Mouse (Mus musculus): Measurements from ENCODE around the gene Acaca. TPM values are rescaled to one million over a fixed set of nuclear protein-coding genes. Genes with fewer than 3 reads are reported as not detected.

The Acaca gene
- total and polyA plus RNA-seq, 2 experiments from 2014 or later, result 18.2 to 102 TPM

- no peaks in the 10 kb centered on the region for H3K4me1 ChIP-seq (ENCODE audit: insufficient read depth, low read length)
- ATAC-seq, result no peak
Measured at GRCm38 (mm10) chr11:84210876-84211275, 81.4 kb downstream of the Acaca start.

DNA sequence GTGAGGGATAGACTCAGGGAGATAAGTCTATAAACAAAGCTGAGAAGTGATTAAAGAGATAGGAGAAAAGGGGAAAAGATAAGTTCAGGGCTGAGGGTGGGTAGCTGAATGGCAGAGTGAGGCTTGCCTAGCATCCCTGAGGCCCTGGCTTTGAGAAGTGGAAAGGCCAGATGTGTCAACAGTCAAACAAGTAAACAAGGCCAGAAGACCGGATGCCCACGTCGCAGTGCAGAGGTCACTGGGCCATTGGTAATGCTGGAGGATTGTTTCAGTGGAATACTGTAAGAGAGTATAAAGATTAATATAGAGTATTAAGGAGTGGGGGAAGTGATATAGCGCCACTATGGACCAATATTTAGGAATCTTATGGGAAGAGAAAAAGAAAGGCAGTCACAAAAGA lies 89.5 kb downstream of the Acaca start:
- DNase-seq (ENCODE audit: low spot score) (no peak), ATAC-seq (no peak)
- 0 out of 2 replicates have a peak, but pooled peaks cover 1% of the 10 kb centered on the region for H3K36me3 ChIP-seq (ENCODE audit: insufficient read depth, low read length)
- no peak for TF ChIP-seq CTCF (IDR thresholded peaks at IDR 0.05; ENCODE audit: low read depth)
- no peaks in the 10 kb centered on the region for H3K4me1 ChIP-seq (ENCODE audit: insufficient read depth, low read length)
- no peaks in the 10 kb centered on the region for H3K27me3 ChIP-seq (ENCODE audit: insufficient read depth, low read length)
- 90% methylated on average over 4 of the region's 4 CpGs for WGBS
- H3K4me2 ChIP-seq (ENCODE audit: low read depth, low read length), result no peak overlapping the region
- no peak overlapping the region for H3K4me3 ChIP-seq (ENCODE audit: low read length)
- no peak overlapping the region for H3K9ac ChIP-seq (replicated peaks; ENCODE audit: low read length)
- H3K9me3 ChIP-seq (ENCODE audit: low read length), result no peaks in the 10 kb centered on the region
- H3K27ac ChIP-seq, result no peak overlapping the region

More at GRCm38 (mm10) chr11:84210876-84211275, 81.4 kb downstream of the Acaca start:
- H3K9me3 ChIP-seq (ENCODE audit: low read length), result no peaks in the 10 kb centered on the region
- H3K36me3 ChIP-seq (ENCODE audit: insufficient read depth, low read length), result no peaks in the 10 kb centered on the region
- H3K9ac ChIP-seq (replicated peaks; ENCODE audit: low read length), result no peak overlapping the region
- WGBS, result 93% methylated on average over 6 of the region's 6 CpGs
- no peak overlapping the region for H3K27ac ChIP-seq
- H3K27me3 ChIP-seq (ENCODE audit: insufficient read depth, low read length), result no peaks in the 10 kb centered on the region
- no peak for TF ChIP-seq CTCF (IDR thresholded peaks at IDR 0.05; ENCODE audit: low read depth)
- no peak for DNase-seq (ENCODE audit: low spot score)
- no peak overlapping the region for H3K4me2 ChIP-seq (ENCODE audit: low read depth, low read length)
- no peak overlapping the region for H3K4me3 ChIP-seq (ENCODE audit: low read length)

GRCm38 (mm10) chr11:84243562-84243961 lies 114.1 kb downstream of the Acaca start:
- no peaks in the 10 kb centered on the region for H3K36me3 ChIP-seq (ENCODE audit: insufficient read depth, low read length)
- H3K9me3 ChIP-seq (ENCODE audit: low read length), result no peaks in the 10 kb centered on the region
- no peak overlapping the region for H3K4me2 ChIP-seq (ENCODE audit: low read depth, low read length)
- no peak overlapping the region for H3K4me3 ChIP-seq (ENCODE audit: low read length)
- ATAC-seq (no peak), DNase-seq (ENCODE audit: low spot score) (peak; percentile 76)
- no peaks in the 10 kb centered on the region for H3K27me3 ChIP-seq (ENCODE audit: insufficient read depth, low read length)
- no peak overlapping the region for H3K9ac ChIP-seq (replicated peaks; ENCODE audit: low read length)
- no peak overlapping the region for H3K27ac ChIP-seq
- TF ChIP-seq CTCF (IDR thresholded peaks at IDR 0.05; ENCODE audit: low read depth), result peak; percentile 71
- H3K4me1 ChIP-seq (ENCODE audit: insufficient read depth, low read length), result no peaks in the 10 kb centered on the region

- H3K27ac ChIP-seq, result no peak overlapping the region
- H3K4me1 ChIP-seq (ENCODE audit: insufficient read depth, low read length), result no peaks in the 10 kb centered on the region
- no peaks in the 10 kb centered on the region for H3K9me3 ChIP-seq (ENCODE audit: low read length)
- H3K4me2 ChIP-seq (ENCODE audit: low read depth, low read length), result no peak overlapping the region
- TF ChIP-seq CTCF (IDR thresholded peaks at IDR 0.05; ENCODE audit: low read depth), result no peak
- WGBS, result 92% methylated on average over 1 of the region's 1 CpGs
- no peak overlapping the region for H3K4me3 ChIP-seq (ENCODE audit: low read length)
- no peak for DNase-seq (ENCODE audit: low spot score)
- H3K36me3 ChIP-seq (ENCODE audit: insufficient read depth, low read length), result peaks cover 13% of the 10 kb centered on the region; the same call in 1 of the 2 replicates
- no peaks in the 10 kb centered on the region for H3K27me3 ChIP-seq (ENCODE audit: insufficient read depth, low read length)
- H3K9ac ChIP-seq (replicated peaks; ENCODE audit: low read length), result no peak overlapping the region
- no peak for ATAC-seq
Measured at GRCm38 (mm10) chr11:84247370-84247769, 117.9 kb downstream of the Acaca start.

DNA sequence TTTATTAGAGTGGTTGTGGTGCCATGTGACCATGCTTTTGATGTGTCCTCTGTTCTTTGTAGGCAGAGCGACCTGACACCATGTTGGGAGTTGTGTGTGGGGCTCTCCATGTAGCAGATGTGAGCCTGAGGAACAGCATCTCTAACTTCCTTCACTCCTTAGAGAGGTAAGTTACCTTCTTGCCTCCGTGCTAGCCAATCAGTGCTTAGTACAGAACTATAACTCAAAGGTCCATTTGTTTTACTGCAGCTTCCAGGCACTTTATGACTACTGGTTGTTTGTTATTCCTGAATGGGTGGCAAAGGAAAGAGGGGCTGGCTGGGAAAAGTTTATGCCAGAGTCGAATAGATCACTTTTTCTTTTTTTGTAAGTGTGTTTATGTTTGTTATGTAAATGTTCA lies 121.7 kb downstream of the Acaca start:
- no peak overlapping the region for H3K4me3 ChIP-seq (ENCODE audit: low read length)
- no peak overlapping the region for H3K9ac ChIP-seq (replicated peaks; ENCODE audit: low read length)
- no peak for DNase-seq (ENCODE audit: low spot score)
- TF ChIP-seq CTCF (IDR thresholded peaks at IDR 0.05; ENCODE audit: low read depth), result no peak
- no peak overlapping the region for H3K27ac ChIP-seq
- H3K9me3 ChIP-seq (ENCODE audit: low read length), result no peaks in the 10 kb centered on the region
- no peaks in the 10 kb centered on the region for H3K4me1 ChIP-seq (ENCODE audit: insufficient read depth, low read length)
- ATAC-seq, result no peak
- H3K4me2 ChIP-seq (ENCODE audit: low read depth, low read length), result no peak overlapping the region
- H3K27me3 ChIP-seq (ENCODE audit: insufficient read depth, low read length), result no peaks in the 10 kb centered on the region
- WGBS, result 95% methylated on average over 3 of the region's 3 CpGs
- H3K36me3 ChIP-seq (ENCODE audit: insufficient read depth, low read length), result peaks cover 13% of the 10 kb centered on the region

DNA sequence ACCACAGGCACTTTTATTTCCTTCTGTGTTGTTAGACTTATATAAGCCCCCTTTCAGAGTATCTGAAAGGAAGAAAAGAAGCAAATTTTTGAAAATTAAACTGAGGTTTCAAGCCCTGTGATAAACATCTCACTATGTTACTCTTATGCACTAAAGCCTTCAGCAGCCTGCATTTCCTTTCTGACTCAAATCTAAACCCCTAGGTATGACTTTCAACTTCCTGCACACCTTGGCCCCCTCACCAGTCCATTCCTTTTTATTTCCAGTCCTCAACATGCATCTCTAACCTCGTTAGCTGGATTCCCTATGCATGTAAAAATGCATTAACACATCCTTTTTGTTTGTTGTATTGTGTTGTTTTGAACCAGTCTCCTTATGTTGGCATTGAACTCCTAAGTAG lies 123.0 kb downstream of the Acaca start:
- no peak overlapping the region for H3K4me2 ChIP-seq (ENCODE audit: low read depth, low read length)
- no peak overlapping the region for H3K9ac ChIP-seq (replicated peaks; ENCODE audit: low read length)
- H3K4me3 ChIP-seq (ENCODE audit: low read length), result no peak overlapping the region
- H3K9me3 ChIP-seq (ENCODE audit: low read length), result no peaks in the 10 kb centered on the region
- ATAC-seq (no peak), DNase-seq (ENCODE audit: low spot score) (no peak)
- H3K36me3 ChIP-seq (ENCODE audit: insufficient read depth, low read length), result peaks cover 13% of the 10 kb centered on the region
- no peak overlapping the region for H3K27ac ChIP-seq
- TF ChIP-seq CTCF (IDR thresholded peaks at IDR 0.05; ENCODE audit: low read depth), result no peak
- 88% methylated on average over 1 of the region's 1 CpGs for WGBS
- no peaks in the 10 kb centered on the region for H3K27me3 ChIP-seq (ENCODE audit: insufficient read depth, low read length)
- no peaks in the 10 kb centered on the region for H3K4me1 ChIP-seq (ENCODE audit: insufficient read depth, low read length)

GRCm38 (mm10) chr11:84255879-84256278 lies 126.4 kb downstream of the Acaca start:
- Histone ChIP-seq H3K4me2 (ENCODE audit: low read depth, low read length) (no peak overlapping the region), H3K9me3 (ENCODE audit: low read length) (no peaks in the 10 kb centered on the region), H3K27ac (no peak overlapping the region), H3K4me1 (ENCODE audit: insufficient read depth, low read length) (no peaks in the 10 kb centered on the region), H3K9ac (replicated peaks; ENCODE audit: low read length) (no peak overlapping the region), H3K4me3 (ENCODE audit: low read length) (no peak overlapping the region), H3K36me3 (ENCODE audit: insufficient read depth, low read length) (peaks cover 9% of the 10 kb centered on the region), H3K27me3 (ENCODE audit: insufficient read depth, low read length) (no peaks in the 10 kb centered on the region)
- no peak for TF ChIP-seq CTCF (IDR thresholded peaks at IDR 0.05; ENCODE audit: low read depth)
- no peak for DNase-seq (ENCODE audit: low spot score)
- 93% methylated on average over 4 of the region's 4 CpGs for WGBS
- ATAC-seq, result no peak
